Mouse (Mus musculus): Measurements from ENCODE around the gene Gan. TPM values are rescaled to one million over a fixed set of nuclear protein-coding genes. Genes with fewer than 3 reads are reported as not detected.

Gan gene
- total RNA-seq, 2 experiments from 2014 or later: 3.9 to 4.5 TPM

DNA sequence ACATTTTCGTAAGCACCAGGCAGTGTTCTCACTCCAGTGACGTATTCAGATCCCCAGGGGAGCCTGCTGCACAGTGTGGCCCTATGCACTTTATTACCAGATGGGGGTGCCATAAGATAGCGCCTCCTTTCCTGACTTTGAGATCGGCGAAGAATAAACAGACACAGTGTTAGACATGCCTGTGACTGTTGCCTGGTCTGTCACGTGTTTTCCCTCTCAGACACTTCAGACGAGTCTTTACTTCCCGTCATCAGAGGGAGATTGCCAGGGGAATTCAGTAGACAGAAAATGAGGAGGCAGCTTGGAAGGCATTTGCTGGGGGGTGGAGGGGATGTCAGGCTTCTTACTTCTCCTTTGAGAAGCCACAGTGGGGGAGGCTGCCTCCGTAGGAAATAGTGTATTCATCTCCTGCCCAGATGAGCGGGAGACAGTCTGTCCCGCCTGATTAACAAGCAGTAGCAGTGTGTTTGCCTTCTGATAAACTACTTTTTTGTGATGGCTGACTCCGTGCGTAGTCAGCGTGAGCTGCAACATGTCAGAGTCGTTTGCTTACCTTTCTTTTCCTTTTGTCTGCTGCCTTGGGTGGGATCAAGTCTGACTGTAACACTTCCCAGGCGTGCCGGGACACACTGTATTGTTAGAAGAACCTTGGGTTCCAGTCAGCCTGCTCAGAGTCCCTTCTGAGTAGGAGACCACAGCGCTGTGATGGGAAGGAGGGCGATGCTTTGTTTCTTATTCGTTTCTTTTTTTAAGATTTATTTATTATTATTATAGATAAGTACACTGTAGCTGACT lies 40.4 kb downstream of the Gan start:
- no peak for DNase-seq
- intact Hi-C loops (cut with DNase I): no loop called here

DNA sequence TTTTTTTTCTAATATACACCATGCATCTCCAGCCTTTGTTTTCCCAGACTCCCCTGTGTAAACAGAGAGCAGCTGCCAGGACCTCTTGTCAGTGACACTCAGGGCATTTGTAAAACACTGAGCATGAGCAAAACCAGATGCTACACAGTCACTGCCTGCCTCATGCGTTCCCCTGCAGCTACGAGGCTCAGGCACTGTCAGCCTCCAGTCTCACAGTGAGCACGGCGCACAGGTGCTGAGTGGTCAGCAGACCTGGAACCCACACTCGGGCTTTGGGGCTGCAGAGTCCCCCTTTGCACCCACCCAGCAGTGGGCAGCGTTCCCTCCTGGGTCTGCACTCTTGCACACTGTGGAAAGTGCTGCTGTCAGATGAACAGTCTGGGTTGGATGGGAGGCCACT lies 41.7 kb downstream of the Gan start:
- intact Hi-C loops (cut with DNase I): no loop called here
- no peak for DNase-seq

DNA sequence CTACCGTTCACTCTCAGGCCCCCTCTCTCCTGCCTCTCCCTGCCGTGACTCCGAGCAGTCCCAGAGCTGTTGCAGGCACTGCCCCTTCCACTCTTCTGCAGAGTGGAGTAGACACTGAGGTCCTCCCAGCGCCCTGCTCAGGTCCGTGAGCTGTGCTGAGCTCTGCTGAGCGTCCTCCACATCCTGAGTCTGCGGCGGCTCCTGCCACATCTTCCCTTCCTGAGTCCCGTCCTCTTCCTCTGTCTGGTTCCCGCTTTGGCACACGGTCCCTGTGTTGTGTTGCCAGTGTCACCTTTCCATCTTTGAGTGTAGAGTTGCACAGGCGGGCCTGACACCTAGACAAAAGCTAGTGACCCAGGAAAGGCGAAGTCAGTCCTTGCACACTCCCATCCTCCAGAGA lies 42.4 kb downstream of the Gan start:
- no peak for DNase-seq
- intact Hi-C loops (cut with DNase I): no loop called here

DNA sequence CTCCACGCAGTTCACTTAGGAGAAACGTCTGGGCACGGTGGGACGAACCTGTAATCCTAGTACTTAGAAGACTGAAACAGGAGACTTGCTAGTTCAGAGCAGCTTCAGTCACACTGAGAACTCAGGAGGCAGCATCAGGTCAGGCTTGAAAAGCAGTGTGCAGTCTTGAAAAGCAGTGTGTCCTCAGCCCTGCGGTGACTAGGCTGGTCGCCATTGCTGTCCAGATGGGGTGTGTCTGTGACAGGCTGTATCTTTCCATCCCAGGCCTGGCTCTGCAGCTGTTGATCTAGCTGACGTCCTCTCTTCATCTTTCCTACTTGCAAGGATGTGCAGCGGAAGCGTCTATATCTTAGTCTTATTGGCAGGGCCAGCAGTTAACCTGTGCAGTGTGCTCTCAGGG lies 42.9 kb downstream of the Gan start:
- intact Hi-C loops (cut with DNase I): no loop called here
- no peak for DNase-seq

DNA sequence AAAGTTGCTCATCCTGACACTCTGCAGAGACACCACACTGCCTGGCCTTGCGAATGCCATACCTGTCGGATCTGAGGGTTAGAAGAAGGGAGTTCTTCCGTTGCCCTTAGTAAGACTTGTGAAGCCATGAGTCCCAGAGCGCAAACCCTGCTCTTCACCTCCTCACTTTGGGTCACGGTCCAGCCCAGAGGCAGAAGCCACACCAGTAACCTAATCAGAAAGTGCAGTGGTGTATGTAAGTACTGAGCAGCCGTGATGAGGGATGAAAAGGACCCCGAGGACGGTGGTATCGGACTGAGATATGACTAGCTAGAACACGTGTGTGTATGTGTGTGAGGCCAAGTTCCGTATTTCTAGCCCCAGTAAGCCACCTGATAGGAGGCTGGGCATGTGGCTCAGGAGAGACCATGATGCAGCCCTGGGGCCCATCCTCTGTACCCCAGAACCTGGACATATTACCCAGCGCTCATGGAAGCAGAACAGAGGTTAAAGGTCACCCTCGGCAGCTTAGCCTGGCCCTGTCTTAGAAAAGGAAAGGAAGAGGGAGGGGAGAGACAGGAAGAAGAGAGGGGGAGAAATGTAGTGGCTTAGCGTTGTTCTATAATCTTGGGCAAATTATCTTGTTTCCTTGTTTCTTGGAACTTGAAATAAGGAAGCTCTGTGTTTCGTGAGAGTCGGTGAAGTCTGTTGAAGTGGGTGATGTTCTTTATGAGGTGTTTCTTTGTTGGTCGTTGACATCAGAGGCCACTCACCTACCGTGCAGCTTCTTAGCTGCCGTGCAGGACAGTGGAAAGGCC lies 43.5 kb downstream of the Gan start:
- DNase-seq: no peak
- intact Hi-C loops (cut with DNase I): no loop called here

DNA sequence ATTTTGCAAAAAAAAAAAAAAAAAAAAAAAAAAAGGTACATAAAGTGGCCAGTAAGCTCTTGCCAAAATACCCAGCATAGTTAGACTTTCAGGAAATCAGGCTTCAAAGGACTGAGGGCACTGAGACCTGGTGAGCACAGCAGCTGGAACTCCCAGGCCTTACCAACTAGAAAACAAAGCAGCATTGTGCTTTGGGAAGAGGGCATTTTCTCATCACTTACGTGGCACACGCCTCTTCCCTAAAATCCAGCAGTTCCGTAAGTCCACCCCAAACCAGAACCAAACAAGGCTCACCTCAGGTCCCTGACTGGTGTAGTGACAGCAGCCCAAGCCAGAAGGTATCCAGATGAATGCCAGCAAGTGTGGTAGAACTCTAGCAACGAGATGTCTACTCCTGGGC lies 45.1 kb downstream of the Gan start:
- intact Hi-C loops (cut with DNase I): no loop called here
- no peak for DNase-seq

DNA sequence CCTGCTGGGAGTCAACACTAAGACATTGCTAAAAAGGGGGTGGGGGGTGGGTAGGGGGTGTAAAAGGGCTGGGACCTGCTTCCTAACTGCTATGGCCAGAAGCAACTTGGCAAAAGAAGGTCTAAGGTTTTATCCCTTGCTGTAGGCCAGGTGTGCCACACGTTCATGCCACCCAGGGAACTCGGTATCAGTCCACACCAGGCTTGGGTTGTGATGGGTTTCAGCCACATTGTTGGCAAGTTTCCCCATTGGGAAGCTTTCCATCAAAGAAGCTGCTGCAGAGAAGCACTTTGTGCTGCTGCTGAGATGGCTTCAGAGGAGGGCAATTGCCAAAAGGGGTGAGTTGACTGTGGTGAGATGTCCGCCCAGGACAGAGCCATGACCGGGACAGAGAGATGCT lies 47.9 kb downstream of the Gan start:
- DNase-seq: no peak
- intact Hi-C loops (cut with DNase I): no loop called here

DNA sequence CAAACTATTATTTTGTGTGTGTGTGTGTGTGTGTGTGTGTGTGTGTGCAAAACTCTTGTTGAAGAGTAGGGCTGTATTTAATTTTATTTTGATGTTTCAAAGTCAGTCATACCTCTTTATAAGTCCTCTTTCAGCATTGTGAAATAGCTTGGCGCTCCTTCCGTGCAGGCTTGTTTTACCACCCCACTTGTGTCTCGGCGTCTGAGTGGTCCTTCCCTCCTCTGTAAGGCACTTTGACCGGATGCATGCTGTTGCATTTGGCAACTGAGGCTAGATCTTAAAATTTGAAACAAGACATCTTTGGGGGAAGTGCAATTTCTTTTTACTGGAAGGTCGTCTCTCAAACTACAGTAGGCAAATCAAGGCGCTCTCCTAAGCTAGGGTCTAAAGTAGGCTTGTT lies 48.7 kb downstream of the Gan start:
- intact Hi-C loops (cut with DNase I): no loop called here

DNA sequence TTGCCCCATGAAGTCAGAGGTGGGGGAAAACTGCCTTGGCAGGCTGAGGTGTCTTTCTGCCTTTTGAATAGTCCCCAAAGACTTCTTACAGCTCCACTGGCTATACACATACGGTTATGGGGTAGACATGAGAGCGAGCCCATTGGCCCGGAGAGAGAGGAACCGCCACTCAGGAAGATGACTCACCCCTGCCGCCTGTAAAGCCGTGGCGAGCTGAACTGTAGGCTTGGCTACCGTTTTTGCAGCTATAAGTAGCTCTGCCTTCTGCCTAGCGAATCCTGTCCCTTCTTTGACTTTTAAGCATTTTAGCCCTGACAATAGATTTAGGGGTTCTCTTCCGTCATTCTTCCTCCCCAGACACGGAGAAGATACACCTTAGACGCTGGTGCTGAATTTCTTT lies 51.2 kb downstream of the Gan start:
- intact Hi-C loops (cut with DNase I): no loop called here
- no peak for DNase-seq

More for the DNA sequence above, 48.7 kb downstream of the Gan start:
- DNase-seq: no peak

DNA sequence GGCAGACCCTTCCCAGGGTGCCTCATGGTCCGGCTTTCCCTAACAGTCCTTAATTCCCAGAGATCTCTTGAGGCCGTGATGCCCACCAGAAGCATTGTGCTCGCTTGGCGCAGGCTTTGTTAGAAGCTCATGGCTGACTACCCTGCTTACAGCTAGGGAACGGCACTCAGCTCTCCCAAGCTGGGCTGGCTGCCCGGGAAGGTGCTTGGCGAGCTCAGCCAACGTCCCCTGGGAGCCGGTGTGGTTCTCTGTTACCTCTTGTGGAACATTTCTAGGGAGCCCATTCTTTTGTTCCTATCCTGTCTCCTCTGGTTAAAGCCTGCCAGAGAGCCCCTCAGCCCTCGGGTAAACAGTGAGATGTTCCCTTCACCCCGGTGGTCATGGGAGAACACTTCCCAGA lies 54.2 kb downstream of the Gan start:
- DNase-seq: no peak
- intact Hi-C loops (cut with DNase I): no loop called here

DNA sequence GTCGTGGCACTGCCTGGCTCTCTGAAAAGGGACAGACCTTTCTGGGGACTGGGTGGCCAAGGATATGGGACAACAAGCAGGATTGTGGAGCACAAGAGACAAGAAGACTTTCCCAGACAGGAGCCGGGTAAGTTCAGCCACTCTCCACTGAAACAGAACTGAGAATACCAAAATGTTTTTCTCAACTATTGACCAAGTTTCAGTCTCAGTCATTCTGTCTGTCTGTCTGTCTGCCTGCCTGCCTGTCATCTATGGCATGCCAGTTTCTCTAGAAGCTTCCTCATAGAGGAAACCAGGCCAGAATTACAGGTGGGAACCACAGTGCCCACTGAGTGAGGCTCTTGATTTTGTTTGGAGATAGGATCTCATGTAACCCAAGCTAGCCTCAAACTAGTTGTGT lies 59.8 kb downstream of the Gan start:
- no peak for DNase-seq

DNA sequence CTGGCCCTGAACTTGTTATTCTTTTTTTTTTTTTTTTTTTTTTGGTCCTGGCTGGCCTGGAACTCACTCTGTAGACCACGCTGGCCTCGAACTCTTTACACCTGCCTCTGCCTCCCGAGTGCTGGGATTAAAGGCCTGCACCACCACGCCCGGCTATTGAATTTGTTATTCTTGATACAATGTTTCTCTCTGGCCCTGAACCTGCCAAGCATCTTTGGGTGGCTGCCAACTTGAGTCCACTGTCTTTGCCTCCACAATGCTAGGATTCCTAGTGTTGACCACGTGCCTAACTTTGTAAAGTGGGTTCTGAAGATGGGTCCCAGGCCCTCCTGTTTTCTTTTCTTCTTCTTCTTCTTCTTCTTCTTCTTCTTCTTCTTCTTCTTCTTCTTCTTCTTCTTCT lies 64.5 kb downstream of the Gan start:
- intact Hi-C loops (cut with DNase I): no loop called here
- DNase-seq: no peak

More for the DNA sequence above, 59.8 kb downstream of the Gan start:
- intact Hi-C loops (cut with DNase I): no loop called here

DNA sequence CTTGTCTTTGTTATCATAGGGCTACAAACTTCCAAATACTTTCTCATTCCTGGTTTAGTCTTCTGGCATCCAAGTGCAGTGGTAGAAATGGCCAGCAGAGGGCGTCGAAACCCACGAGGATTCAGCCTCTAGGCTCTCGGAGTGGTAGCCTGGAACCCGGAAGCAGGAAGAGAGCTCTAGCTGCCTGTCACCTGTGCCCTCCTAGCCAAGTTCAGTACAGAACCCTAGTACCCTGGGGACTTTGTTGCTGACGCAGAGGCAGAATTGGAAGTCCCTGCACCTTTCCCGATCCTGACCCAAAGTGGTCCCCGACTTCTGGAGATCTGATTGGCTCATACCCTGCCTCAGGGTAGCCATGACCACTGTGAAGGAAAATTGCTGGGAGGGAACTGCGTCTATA lies 66.7 kb downstream of the Gan start:
- intact Hi-C loops (cut with DNase I): loop anchor here (2.0 kb wide), 1 partner anchor 246 kb away; no protein-coding TSS in a partner anchor
- peak; percentile 78 to 81 for DNase-seq

DNA sequence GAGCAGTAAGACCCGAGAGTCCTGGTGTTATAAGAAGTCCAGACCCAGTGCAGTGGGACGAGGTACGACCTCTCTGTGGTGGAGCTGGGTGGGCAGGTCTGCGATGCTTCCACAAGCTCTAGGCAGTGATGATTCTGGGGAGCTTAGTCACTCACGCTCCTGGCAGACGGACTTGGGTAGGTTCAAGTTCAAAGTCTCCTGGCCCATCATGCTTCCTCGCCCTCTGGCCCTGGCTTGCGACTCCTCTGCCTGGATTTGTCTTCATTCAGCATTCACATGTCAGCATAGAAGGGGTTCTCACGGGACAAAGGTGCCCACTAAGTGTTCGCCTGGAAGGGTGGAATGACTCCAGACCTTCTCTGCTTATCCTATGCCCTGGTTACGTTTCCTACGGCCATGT lies 68.4 kb downstream of the Gan start:
- intact Hi-C loops (cut with DNase I): loop anchor here (1.0 to 2.0 kb wide), 2 partner anchors 148 to 237 kb away; no protein-coding TSS in a partner anchor

DNA sequence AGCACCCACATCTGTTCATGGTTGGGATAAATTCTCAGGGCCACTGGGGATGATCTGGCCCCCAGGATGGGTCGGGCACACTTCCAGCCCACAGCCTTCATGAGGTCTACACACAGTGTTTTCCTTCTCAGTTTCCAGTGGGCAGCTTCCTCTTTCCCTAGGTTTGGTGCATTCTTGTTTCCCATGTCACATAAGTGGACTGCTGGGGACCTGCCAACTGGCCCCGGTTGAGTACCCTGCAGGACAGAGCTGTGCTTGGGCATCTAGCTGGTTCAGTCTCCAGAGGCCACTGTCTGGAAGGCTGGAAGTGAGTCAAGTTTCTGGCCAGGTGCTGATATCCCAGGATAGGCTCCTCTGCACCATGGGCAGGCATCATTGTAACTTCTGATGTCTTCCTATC lies 69.4 kb downstream of the Gan start:
- intact Hi-C loops (cut with DNase I): loop anchor here (2.0 kb wide), 1 partner anchor 147 kb away; no protein-coding TSS in a partner anchor
- no peak for DNase-seq

More for the DNA sequence above, 68.4 kb downstream of the Gan start:
- DNase-seq: no peak

DNA sequence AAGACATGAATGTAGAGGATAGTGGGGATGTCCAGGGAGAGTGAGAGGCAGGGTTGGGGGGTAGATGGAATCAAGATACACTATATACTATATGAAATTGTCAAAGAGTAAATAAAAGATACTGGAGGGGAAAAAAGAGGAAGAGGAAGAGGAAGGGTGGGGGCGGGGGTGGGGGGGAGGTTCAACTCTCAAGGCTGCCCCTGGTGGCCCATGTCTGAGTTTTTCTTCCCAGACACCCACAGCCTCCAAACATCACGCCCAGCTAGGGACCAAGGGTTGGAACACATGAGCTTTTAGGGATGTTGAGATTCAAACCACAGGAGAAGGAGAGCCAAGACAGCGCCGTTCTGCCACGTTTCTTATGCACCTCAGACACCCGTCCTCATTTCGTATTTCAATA lies 75.3 kb downstream of the Gan start:
- no peak for DNase-seq
- intact Hi-C loops (cut with DNase I): no loop called here

DNA sequence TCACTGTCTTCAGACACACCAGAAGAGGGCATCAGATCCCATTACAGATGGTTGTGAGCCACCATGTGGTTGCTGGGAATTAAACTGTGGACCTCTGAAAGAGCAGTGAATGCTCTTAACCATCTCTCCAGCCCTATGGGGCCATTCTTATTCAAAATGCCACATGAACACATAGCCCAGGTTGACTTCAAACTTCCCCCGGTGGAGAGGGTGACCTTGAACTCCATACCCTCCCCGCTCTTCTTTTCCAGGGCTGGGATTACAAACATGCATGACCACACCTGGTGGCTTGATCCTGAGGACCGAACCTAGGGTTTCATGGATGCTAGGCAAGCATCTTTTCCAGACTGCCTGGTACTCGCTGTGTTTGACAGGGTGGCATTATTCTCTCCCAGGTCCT lies 78.6 kb downstream of the Gan start:
- intact Hi-C loops (cut with DNase I): no loop called here
- no peak for DNase-seq

DNA sequence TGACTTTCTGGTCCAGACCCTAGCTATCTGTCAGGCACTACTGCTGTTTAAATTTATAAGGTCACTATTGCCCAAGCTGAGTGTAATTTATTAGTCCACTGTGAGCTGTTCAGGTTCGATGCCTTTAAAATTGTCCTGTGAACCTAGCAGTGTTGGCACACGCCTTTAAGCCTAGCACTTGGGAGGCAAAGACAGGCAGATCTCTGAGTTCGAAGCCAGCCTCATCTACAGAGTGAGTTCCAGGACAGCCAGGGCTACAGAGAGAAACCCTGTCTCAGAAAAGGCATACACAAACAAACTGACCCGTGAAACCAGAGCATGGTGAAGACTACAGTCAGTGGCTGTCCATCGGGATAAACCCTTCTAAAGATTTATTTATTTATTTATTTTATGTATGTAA lies 82.4 kb downstream of the Gan start:
- intact Hi-C loops (cut with DNase I): no loop called here
- no peak for DNase-seq

DNA sequence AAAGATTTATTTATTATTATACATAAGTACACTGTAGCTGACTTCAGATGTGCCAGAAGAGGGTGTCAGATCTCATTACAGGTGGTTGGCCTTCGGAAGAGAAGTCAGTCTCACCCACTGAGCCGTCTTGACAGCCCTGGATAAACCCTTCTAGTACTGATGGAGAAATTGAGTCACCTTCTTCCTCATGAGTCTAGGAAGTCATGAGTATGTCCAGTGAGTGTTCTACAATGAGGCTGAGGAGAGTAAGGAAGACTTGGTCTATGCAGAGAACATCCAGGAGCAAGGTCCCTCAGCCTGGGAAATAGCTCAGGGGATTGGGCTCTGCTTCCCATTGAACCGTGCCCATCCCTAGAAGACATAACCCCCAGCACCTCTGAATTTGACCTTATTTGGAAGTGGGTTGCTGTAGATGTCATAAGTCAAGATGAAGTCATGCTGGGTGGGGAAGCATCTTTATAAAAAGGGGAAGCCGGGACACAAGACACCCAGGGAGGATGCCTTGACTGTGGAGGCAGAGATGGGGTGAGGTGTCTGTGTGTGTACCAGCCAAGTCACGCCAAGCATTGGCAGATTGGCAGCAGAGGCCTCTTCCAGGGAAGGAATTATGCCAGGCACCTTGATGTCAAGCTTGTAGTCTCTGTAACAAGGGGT lies 83.0 kb downstream of the Gan start:
- intact Hi-C loops (cut with DNase I): no loop called here

DNA sequence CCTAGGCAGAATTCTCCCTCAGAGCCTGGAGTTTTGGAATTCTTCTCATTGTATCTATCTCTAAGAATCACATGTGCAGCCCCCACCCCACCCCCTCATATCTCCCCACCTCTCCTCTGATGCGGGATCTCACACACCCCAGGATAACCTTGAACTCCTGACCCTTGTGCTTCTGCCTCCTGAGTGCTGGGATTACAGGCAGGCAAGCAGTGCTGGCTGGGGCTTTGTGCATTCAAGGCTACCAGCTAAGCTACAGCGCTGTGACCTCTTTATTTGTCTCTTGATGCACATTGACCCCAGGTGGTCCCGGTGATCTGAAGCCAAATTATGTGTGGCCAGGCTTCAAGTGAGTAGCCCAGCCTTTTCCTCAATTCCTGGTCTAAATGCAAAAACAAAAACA lies 83.9 kb downstream of the Gan start:
- DNase-seq: no peak
- intact Hi-C loops (cut with DNase I): no loop called here

More for the DNA sequence above, 83.0 kb downstream of the Gan start:
- no peak for DNase-seq

DNA sequence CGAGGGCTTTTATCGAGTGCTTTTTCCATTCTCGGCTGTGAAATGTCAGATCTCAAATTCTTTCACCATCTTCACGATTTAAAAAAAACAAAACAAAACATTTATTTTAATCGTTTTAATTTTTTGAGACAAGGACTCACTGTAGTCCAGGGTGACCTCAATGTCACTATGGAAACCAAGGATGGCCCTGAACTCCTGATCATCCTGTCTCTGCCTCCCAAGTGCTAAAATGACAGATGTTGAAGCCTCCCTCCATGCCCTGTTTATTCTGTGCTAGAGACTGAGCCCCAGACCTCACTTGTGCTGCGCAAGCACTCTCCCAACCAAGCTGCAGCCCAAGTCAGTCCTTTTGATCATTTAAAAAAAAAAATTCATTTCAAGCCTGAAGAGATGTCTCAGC lies 84.4 kb downstream of the Gan start:
- intact Hi-C loops (cut with DNase I): no loop called here

More for the DNA sequence above, 84.4 kb downstream of the Gan start:
- no peak for DNase-seq
